13 mouse cellular contexts compared by ENCODE assay signal in the genomic region with DNA sequence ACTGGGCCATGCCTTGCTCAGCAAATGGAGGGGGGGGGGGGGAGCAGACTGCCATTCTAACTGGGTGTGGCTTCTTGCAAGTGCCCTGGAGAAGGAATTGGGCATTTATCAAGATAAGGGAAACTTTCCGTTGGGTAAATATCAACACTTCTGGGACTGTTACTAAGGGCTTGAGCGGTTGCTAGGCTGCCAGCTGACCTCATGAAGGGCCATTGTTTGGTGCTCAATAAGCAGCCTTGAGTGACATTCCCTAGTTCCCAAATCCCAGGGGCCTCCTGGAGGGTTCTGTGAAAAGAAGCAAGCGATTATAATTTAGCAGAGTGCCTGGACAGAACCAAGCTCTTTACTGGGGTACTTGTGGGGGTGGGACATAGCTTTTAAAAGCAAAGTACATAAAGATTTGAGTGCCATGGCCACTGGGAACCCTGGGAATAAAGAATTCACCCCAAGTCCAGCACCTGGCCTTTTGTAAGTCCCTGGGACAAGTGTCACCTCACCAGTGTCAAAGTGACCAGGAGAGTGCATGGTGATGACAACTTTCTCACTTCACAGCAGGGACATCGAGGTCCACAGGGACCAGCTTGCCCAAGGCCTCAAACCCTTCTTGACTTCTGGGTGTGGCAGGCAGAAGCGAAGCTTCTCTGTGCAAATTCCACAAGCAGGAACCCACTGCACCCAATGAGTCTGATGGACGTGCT.
A peak's percentile ranks its signal among the peaks of the same experiment; 100 is the strongest.
DNase-seq lines count a peak whose midpoint lies in the region; ATAC-seq and TF ChIP-seq lines count a peak whose summit lies in the region.
"Had no signal": no experiment of that assay in that cellular context is flagged by ENCODE, and none has a peak within 500 bp of the region (broad histone marks: within the 10 kb centered on the region; RNA-seq: fewer than 3 reads in every experiment).

No protein-coding gene starts in this region.

- no peaks in the 10 kb centered on the region for H3K27me3 ChIP-seq in forebrain, embryonic 13.5 days
- no peaks in the 10 kb centered on the region for H3K27me3 ChIP-seq in lung, embryonic 14.5 days (ENCODE audit: insufficient read depth, low read length)
- H3K27me3 ChIP-seq in midbrain, postnatal 0 days (ENCODE audit: insufficient read depth, low read length) = no peaks in the 10 kb centered on the region

- peaks cover 51% of the 10 kb centered on the region for H3K4me1 ChIP-seq in forebrain, embryonic 13.5 days
- no peaks in the 10 kb centered on the region for H3K4me1 ChIP-seq in lung, embryonic 14.5 days (ENCODE audit: insufficient read depth)
- H3K4me1 ChIP-seq in midbrain, postnatal 0 days (ENCODE audit: insufficient read depth, low read length) = 0 out of 2 replicates have a peak, but pooled peaks cover 7% of the 10 kb centered on the region
- H3K4me1 ChIP-seq: heart, embryonic 15.5 days had no signal

- no peak overlapping the region for H3K4me2 ChIP-seq in forebrain, embryonic 13.5 days
- no peak overlapping the region for H3K4me2 ChIP-seq in lung, embryonic 14.5 days
- H3K4me2 ChIP-seq in midbrain, postnatal 0 days (ENCODE audit: low read depth, low read length, poor library complexity, severe bottlenecking) = no peak overlapping the region
- H3K4me2 ChIP-seq: heart, embryonic 15.5 days had no signal

- H3K36me3 ChIP-seq in forebrain, embryonic 13.5 days (ENCODE audit: poor library complexity, severe bottlenecking) = no peaks in the 10 kb centered on the region
- no peaks in the 10 kb centered on the region for H3K36me3 ChIP-seq in lung, embryonic 14.5 days (ENCODE audit: insufficient read depth)
- H3K36me3 ChIP-seq in midbrain, postnatal 0 days (ENCODE audit: insufficient read depth, low read length) = no peaks in the 10 kb centered on the region
- H3K36me3 ChIP-seq: G1E; heart, embryonic 15.5 days had no signal

- no peak for DNase-seq in layer of hippocampus, adult 2 months (ENCODE audit: low spot score in 2 of 2)
- DNase-seq in layer of hippocampus, adult 11-12 months (ENCODE audit: low spot score) = no peak
- DNase-seq in lung, embryonic 14.5 days = peak; percentile 6
- peak; percentile 56 for DNase-seq in midbrain, postnatal 0 days (ENCODE audit: low spot score)
- no peak for DNase-seq in kidney, adult 11 months
- no peak for DNase-seq in frontal cortex, postnatal 25 days (ENCODE audit: low spot score in 2 of 2)
- no peak for DNase-seq in layer of hippocampus, adult 18-20 months (ENCODE audit: low spot score in 2 of 2)
- DNase-seq: adrenal gland, postnatal 10 days; cerebellum, adult 9-10 months had no signal

- ATAC-seq in forebrain, embryonic 13.5 days = peak; percentile 72
- no peak for ATAC-seq in lung, embryonic 14.5 days (ENCODE audit: insufficient read depth)
- no peak for ATAC-seq in midbrain, postnatal 0 days (ENCODE audit: low FRiP score)

- H3K27ac ChIP-seq in layer of hippocampus, adult 2 months = peak overlapping the region; percentile 83
- H3K27ac ChIP-seq in forebrain, embryonic 13.5 days = peak overlapping the region; percentile 66
- no peak overlapping the region for H3K27ac ChIP-seq in lung, embryonic 14.5 days (ENCODE audit: low read depth)
- H3K27ac ChIP-seq in midbrain, postnatal 0 days (ENCODE audit: low read depth, low read length) = no peak overlapping the region
- H3K27ac ChIP-seq: heart, embryonic 15.5 days; liver, embryonic 14.5 days had no signal

- TF ChIP-seq CTCF in layer of hippocampus, adult 2 months (conservative IDR thresholded peaks at IDR 0.05) = no peak
- no peak for TF ChIP-seq CTCF in lung, embryonic 14.5 days (IDR thresholded peaks at IDR 0.05; ENCODE audit: low read depth)
- no peak for TF ChIP-seq CTCF in midbrain, postnatal 0 days (IDR thresholded peaks at IDR 0.05)

- no peaks in the 10 kb centered on the region for H3K9me3 ChIP-seq in forebrain, embryonic 13.5 days (replicated peaks)
- no peaks in the 10 kb centered on the region for H3K9me3 ChIP-seq in lung, embryonic 14.5 days (ENCODE audit: low read depth, low read length)
- no peaks in the 10 kb centered on the region for H3K9me3 ChIP-seq in midbrain, postnatal 0 days (ENCODE audit: low read length)
- H3K9me3 ChIP-seq: heart, embryonic 15.5 days had no signal

- 21% methylated on average over 6 of the region's 6 CpGs for WGBS in forebrain, embryonic 13.5 days
- 39% methylated on average over 6 of the region's 6 CpGs for WGBS in lung, embryonic 14.5 days
- 25% methylated on average over 6 of the region's 6 CpGs for WGBS in midbrain, postnatal 0 days

- no peak overlapping the region for H3K4me3 ChIP-seq in layer of hippocampus, adult 2 months
- H3K4me3 ChIP-seq in forebrain, embryonic 13.5 days = no peak overlapping the region
- H3K4me3 ChIP-seq in lung, embryonic 14.5 days (ENCODE audit: low read depth, low read length) = no peak overlapping the region
- H3K4me3 ChIP-seq in midbrain, postnatal 0 days (ENCODE audit: low read depth, low read length) = no peak overlapping the region
- H3K4me3 ChIP-seq: heart, embryonic 15.5 days had no signal

- no peak overlapping the region for H3K9ac ChIP-seq in forebrain, embryonic 13.5 days
- H3K9ac ChIP-seq in lung, embryonic 14.5 days = no peak overlapping the region
- H3K9ac ChIP-seq in midbrain, postnatal 0 days (replicated peaks; ENCODE audit: low read length, poor library complexity, severe bottlenecking) = no peak overlapping the region
- H3K9ac ChIP-seq: heart, embryonic 15.5 days; liver, embryonic 14.5 days had no signal

Comparison
In these comparisons a context has a peak if more than half of its experiments do, and no peak if none do; other contexts are left out.
1. DNase-seq: peak in lung, embryonic 14.5 days (single experiment) and midbrain, postnatal 0 days (single experiment); none in layer of hippocampus, adult 2 months (0 of 2), layer of hippocampus, adult 11-12 months (single experiment), kidney, adult 11 months (single experiment), frontal cortex, postnatal 25 days (0 of 2) and layer of hippocampus, adult 18-20 months (0 of 2).
2. H3K27ac ChIP-seq: peak in layer of hippocampus, adult 2 months (single experiment) and forebrain, embryonic 13.5 days (single experiment); none in lung, embryonic 14.5 days (single experiment) and midbrain, postnatal 0 days (single experiment).